Mouse (Mus musculus): ENCODE measurements around the gene Ppp1r14c. TPM values are rescaled to one million over a fixed set of nuclear protein-coding genes. Genes with fewer than 3 reads are reported as not detected.
A peak's percentile ranks its signal among the peaks of the same experiment; 100 is the strongest.

Gene Ppp1r14c
- total and polyA plus RNA-seq, 3 experiments: not detected

DNA sequence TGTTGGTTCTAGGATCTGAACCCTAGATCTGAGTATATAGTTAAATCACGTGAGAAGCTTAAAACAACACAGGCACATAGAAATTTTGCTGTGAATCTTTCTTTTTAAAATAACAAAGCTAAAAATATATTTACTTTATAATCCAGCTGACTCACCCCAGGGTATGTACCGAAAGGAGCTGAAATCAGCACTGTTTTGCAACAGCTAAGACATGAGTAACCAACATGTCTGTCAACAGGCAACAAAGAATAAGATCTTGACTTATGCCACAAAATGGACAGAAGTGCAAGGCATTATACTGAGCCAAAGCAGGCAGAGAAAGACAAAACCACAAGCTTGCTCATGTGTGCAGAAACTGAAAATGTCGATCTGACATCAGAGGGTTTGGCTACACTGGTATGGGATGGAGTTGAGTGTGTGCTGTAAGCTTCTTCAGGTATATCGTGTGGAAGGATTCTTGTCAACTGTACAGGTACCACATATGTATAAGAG, 100.3 kb downstream of the Ppp1r14c start:
- no peak overlapping the region for H3K4me2 ChIP-seq (ENCODE audit: insufficient read depth, low read depth, poor library complexity, severe bottlenecking)
- no peak overlapping the region for H3K9ac ChIP-seq (ENCODE audit: insufficient read depth, low read depth)
- dilution Hi-C loops (cut with MboI; ENCODE audit: extremely low pct_ligation_motif_present, extremely low pct_unique_long_range_greater_than_20kb, low sequenced_read_pairs) (no loop called here), in situ Hi-C loops (cut with MboI; ENCODE audit: low pct_ligation_motif_present, low pct_unique_long_range_greater_than_20kb, low sequenced_read_pairs) (no loop called here)
- H3K27me3 ChIP-seq (replicated peaks): no peaks in the 10 kb centered on the region
- peak; percentile 17 for DNase-seq (ENCODE audit: extremely low read depth)
- no peaks in the 10 kb centered on the region for H3K79me2 ChIP-seq (replicated peaks; ENCODE audit: control insufficient read depth, extremely low read depth, insufficient read depth, poor library complexity, severe bottlenecking)
- no peak overlapping the region for H3K27ac ChIP-seq (ENCODE audit: insufficient read depth, low read depth)
- H3K36me3 ChIP-seq (replicated peaks in 1 of 2; ENCODE audit: control insufficient read depth in 1 of 2, insufficient read depth in 1 of 2, low read length in 1 of 2): no peaks in the 10 kb centered on the region
- peaks cover 0 to 7% of the 10 kb centered on the region in 2 experiments; a peak in 2 of 4 replicates for H3K4me1 ChIP-seq (ENCODE audit: control insufficient read depth in 1 of 2, insufficient read depth in 2 of 2)
- no peak overlapping the region for H3K4me3 ChIP-seq (replicated peaks in 1 of 3; ENCODE audit: low read depth in 2 of 3, low read length in 2 of 3, poor library complexity in 1 of 3)
- no peaks in the 10 kb centered on the region for H3K9me3 ChIP-seq (replicated peaks; ENCODE audit: low read length)
- TF ChIP-seq USF1 (IDR thresholded peaks at IDR 0.05; ENCODE audit: low read depth, low read length) (no peak), RAD21 (IDR thresholded peaks at IDR 0.05; ENCODE audit: low read depth, low read length) (no peak), ETS1 (conservative IDR thresholded peaks at IDR 0.05; ENCODE audit: low read depth, low read length) (no peak), CHD2 (IDR thresholded peaks at IDR 0.05; ENCODE audit: low read length) (no peak), EP300 (IDR thresholded peaks at IDR 0.05; ENCODE audit: low read length) (no peak), SMC3 (IDR thresholded peaks at IDR 0.05; ENCODE audit: low read depth, low read length) (no peak), CHD1 (IDR thresholded peaks at IDR 0.05; ENCODE audit: low read depth, low read length) (no peak), TCF12 (IDR thresholded peaks at IDR 0.05; ENCODE audit: low read depth, low read length) (no peak), BHLHE40 (IDR thresholded peaks at IDR 0.05; ENCODE audit: low read depth, low read length) (no peak)

DNA sequence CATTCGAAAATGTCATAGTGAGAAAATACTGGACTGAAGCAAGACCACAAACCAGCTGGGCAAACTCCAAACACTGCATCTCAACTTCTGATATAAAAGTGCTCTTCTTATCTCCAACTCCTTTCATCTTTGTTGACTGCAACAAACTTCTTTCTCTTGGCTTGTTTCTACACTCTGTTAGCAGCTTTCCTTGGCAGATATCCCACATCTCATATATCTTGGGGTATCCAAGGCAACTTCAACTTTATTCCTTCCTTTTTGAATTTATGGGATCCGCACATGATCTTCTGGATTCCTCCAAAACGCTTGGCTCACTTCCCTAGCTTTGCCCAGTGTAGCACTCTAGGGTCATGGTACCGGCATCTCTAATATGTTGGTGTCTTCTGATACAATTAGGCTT, 102.7 kb downstream of the Ppp1r14c start:
- in situ Hi-C loops (cut with MboI; ENCODE audit: low pct_ligation_motif_present, low pct_unique_long_range_greater_than_20kb, low sequenced_read_pairs) (no loop called here), dilution Hi-C loops (cut with MboI; ENCODE audit: extremely low pct_ligation_motif_present, extremely low pct_unique_long_range_greater_than_20kb, low sequenced_read_pairs) (no loop called here)
- peaks cover 0 to 7% of the 10 kb centered on the region in 2 experiments; a peak in 2 of 4 replicates for H3K4me1 ChIP-seq (ENCODE audit: control insufficient read depth in 1 of 2, insufficient read depth in 2 of 2)
- H3K36me3 ChIP-seq (replicated peaks in 1 of 2; ENCODE audit: control insufficient read depth in 1 of 2, insufficient read depth in 1 of 2, low read length in 1 of 2): no peaks in the 10 kb centered on the region
- H3K9ac ChIP-seq (ENCODE audit: insufficient read depth, low read depth): no peak overlapping the region
- H3K9me3 ChIP-seq (replicated peaks; ENCODE audit: low read length): no peaks in the 10 kb centered on the region
- H3K27me3 ChIP-seq (replicated peaks): no peaks in the 10 kb centered on the region
- H3K4me3 ChIP-seq (replicated peaks in 1 of 3; ENCODE audit: low read depth in 2 of 3, low read length in 2 of 3, poor library complexity in 1 of 3): no peak overlapping the region
- H3K4me2 ChIP-seq (ENCODE audit: insufficient read depth, low read depth, poor library complexity, severe bottlenecking): no peak overlapping the region
- DNase-seq (ENCODE audit: extremely low read depth): no peak
- TF ChIP-seq HCFC1 (IDR thresholded peaks at IDR 0.05; ENCODE audit: low read depth, low read length) (no peak), JUND (conservative IDR thresholded peaks at IDR 0.05; ENCODE audit: low read depth, low read length) (no peak), ZC3H11A (IDR thresholded peaks at IDR 0.05; ENCODE audit: low read depth, low read length) (no peak), MAFK (IDR thresholded peaks at IDR 0.05; ENCODE audit: insufficient replicate concordance, low read length) (no peak), ETS1 (conservative IDR thresholded peaks at IDR 0.05; ENCODE audit: low read depth, low read length) (no peak), CHD1 (IDR thresholded peaks at IDR 0.05; ENCODE audit: low read depth, low read length) (no peak), TCF12 (IDR thresholded peaks at IDR 0.05; ENCODE audit: low read depth, low read length) (no peak), CTCF (conservative IDR thresholded peaks at IDR 0.05 in 1 of 2, IDR thresholded peaks at IDR 0.05 in 1 of 2; ENCODE audit: low read depth in 2 of 2, low read length in 2 of 2) (no peak), POLR2AphosphoS2 (IDR thresholded peaks at IDR 0.05; ENCODE audit: low read depth, low read length) (no peak), EP300 (IDR thresholded peaks at IDR 0.05; ENCODE audit: low read length) (no peak), TBP (conservative IDR thresholded peaks at IDR 0.05; ENCODE audit: low read depth, low read length) (no peak), MXI1 (IDR thresholded peaks at IDR 0.05; ENCODE audit: low read depth, low read length) (no peak), ZNF384 (IDR thresholded peaks at IDR 0.05; ENCODE audit: low read depth, low read length) (no peak), RAD21 (IDR thresholded peaks at IDR 0.05; ENCODE audit: low read depth, low read length) (no peak), NELFE (IDR thresholded peaks at IDR 0.05; ENCODE audit: low read depth, low read length) (no peak), MAX (IDR thresholded peaks at IDR 0.05; ENCODE audit: low read length) (no peak), UBTF (IDR thresholded peaks at IDR 0.05; ENCODE audit: low read depth, low read length) (no peak), JUN (IDR thresholded peaks at IDR 0.05; ENCODE audit: insufficient read depth, low read depth, low read length) (no peak), ELF1 (IDR thresholded peaks at IDR 0.05; ENCODE audit: low read depth, low read length) (no peak)
- H3K79me2 ChIP-seq (replicated peaks; ENCODE audit: control insufficient read depth, extremely low read depth, insufficient read depth, poor library complexity, severe bottlenecking): no peaks in the 10 kb centered on the region
- no peak overlapping the region for H3K27ac ChIP-seq (ENCODE audit: insufficient read depth, low read depth)
